Mouse (Mus musculus) heart, adult 18-20 months (tissue): ENCODE measurements around the gene Kcnb1. TPM values are rescaled to one million over a fixed set of nuclear protein-coding genes. Genes with fewer than 3 reads are reported as not detected.
A peak's percentile ranks its signal among the peaks of the same experiment; 100 is the strongest.

Source experiments
- DNase-seq, 2 experiments: peaks; one replicate each; pipeline ENCODE4 v3.0.0; 2021 to 2022; ENCODE audit warnings: mixed read lengths in 1 of 2
- total RNA-seq, 2 experiments: library from RNA; stranded (reverse); gene quantifications; 2 replicates each; pipeline ENCODE4 v1.2.3; 2021

Gene Kcnb1
- total RNA-seq, 2 experiments from 2014 or later: 32.8 to 36.1 TPM

GRCm38 (mm10) chr2:167080387-167080786 is 109.6 kb downstream of the Kcnb1 start:
- no peak for DNase-seq

DNA sequence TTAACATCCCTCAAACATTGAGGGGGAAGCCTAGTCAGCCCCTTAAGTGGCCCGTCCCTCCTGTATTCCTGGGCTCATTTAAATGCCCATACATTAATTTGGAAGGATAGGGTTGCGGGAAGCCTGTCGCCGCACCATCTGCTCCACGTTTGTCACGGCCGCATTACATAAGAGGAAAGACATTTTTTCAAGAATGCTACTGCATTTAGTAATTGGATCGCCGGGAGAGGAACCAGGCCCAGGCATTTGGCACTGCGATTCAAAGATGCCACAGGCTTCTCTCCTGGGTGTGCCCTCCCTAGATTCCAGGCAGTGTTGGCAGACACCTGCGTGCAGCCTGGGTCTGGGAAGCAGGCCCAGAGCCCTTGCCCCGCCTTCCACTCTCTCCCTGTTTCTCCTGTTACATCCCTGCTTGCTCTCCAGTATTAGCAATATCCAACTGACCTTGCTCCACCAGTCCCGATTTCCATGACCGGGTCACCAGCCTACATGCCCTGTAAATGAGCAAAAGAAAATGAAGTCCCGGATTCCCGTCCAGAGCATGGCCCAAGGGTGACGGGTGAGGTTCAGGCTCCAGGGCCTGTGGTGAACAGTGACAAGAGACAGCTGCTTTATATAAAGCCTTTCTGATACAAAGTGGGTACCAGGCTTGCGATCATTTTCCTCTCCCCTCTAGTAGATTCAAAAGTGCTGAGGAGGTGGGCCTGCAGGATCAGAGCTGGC is 110.3 kb downstream of the Kcnb1 start:
- DNase-seq: peak; percentile 72 to 86

GRCm38 (mm10) chr2:167078931-167079495 is 110.9 kb downstream of the Kcnb1 start:
- peak in 1 of 2 experiments; percentile 41 for DNase-seq

GRCm38 (mm10) chr2:167078486-167078885 is 111.5 kb downstream of the Kcnb1 start:
- no peak for DNase-seq

DNA sequence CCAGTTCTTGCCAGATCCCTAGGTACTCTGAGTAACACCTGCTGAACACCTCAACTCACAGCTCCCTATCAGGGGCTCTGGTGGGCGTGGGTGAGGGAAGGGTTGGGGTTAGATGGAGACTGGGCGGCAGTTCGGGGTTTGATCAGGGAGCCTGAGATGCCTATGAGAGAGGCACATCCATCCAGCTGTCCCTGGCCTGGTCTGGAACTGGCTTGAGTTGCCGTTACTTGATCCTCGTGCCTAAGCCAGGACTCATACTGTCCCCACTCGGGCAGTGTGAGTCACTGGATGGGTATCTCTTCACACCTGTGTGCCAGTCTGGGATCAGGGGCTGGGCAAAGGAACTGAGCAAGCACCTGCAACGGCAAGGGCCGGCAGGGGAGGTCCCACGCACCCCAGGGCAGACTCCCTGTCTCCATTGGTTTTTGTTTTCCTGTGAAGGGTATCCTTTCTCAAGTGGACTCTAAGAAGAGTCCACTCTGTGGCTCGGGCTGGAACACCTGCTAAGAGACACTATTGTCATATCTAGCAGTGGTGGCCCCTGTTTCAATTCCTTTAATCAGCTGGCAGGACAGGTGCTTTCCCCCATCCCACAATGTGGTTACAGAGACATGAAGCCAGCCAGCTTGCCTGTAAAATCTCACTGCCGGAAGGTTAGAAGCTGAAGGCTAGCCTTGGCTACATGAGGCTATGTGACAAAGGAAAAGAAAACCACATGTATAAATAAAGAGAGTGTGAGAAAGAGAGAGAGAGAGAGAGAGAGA is 112.6 kb downstream of the Kcnb1 start:
- DNase-seq: no peak

GRCm38 (mm10) chr2:167076759-167077158 is 113.2 kb downstream of the Kcnb1 start:
- no peak for DNase-seq

GRCm38 (mm10) chr2:167076352-167076751 is 113.6 kb downstream of the Kcnb1 start:
- DNase-seq: no peak

DNA sequence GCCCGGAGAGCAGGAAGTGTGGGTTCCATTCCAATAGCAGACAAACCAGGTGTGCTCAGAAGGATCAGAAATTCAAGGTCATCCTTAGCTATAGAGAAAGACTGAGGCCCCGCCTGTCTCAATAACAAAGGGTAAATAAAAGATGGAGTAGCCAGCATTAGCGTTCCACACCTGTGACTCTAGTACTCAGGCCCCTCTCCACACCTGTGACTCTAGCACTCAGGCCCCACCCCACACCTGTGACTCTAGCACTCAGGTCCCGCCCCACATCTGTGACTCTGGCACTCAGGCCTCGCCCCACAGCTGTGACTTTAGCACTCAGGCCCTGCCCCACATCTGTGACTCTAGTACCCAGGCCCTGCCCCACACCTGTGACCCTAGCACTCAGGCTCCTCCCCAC is 115.4 kb downstream of the Kcnb1 start:
- DNase-seq: no peak

DNA sequence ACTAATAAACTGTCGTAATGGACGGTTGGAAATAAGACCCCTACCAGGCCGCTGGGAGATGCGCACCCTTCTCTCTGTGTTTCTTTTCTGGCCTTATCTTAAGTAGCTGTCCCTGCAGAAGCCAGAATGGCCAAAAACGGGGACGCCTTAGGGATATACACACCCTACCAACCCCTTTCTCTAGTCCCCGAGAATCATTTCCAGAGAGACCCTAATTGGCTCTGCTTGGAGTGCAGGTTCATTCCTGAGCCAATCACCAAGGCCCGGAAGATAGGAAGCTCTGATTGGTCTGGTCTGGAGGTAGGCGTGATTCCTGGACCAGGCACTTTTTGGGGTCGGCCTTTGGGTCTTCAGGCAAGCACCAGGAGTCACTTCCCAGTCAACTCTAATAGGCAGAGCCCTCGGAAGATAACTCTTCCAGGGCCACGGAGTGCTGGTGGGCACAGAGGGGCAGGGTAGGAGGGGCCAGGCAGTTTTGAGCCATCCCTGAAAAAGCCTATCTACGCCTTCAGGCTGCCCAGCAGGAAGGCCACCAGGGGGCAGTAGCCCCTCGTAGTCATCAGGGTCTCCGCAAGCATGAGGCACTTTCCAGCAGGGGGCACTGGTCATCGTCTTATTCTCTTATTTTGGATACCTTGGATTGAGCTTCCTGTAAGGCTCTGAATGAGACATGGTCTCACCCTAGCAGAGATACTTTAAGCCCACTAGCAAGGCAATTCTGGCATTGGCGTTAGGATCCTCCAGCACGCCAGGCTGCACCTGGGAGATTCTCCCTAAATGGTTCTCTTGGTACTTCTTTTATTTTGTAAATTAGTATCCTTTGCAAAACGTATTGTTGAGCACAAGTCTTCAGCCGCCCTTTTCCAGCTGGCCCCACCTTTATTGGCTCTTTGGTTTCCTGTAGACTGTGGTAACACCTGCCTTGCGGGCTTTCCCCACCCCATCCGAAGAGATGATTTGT is 118.0 kb downstream of the Kcnb1 start:
- peak; percentile 93 to 99 for DNase-seq

GRCm38 (mm10) chr2:167071266-167071640 is 118.7 kb downstream of the Kcnb1 start:
- DNase-seq: no peak

GRCm38 (mm10) chr2:167070341-167070740 is 119.6 kb downstream of the Kcnb1 start:
- DNase-seq: no peak

DNA sequence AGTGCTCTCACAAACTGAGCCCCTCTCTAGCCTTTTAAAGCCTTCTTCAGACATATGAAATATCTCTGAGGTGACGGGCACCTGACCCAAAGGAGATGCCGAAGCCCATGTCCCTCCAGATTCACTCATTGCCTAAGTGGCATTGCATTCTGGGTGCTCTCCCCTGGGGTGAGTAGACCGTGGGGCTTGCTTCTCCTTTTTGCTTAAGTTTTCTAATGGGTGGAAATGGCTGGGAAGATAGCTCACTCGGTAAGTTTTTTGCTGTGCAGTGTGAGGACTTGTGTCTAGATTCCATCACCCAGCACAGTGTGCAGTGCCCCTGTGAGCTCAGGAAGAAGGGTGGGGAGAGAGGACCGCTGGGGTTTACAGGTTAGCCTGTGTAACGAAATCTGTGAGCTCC is 122.4 kb downstream of the Kcnb1 start:
- no peak for DNase-seq

DNA sequence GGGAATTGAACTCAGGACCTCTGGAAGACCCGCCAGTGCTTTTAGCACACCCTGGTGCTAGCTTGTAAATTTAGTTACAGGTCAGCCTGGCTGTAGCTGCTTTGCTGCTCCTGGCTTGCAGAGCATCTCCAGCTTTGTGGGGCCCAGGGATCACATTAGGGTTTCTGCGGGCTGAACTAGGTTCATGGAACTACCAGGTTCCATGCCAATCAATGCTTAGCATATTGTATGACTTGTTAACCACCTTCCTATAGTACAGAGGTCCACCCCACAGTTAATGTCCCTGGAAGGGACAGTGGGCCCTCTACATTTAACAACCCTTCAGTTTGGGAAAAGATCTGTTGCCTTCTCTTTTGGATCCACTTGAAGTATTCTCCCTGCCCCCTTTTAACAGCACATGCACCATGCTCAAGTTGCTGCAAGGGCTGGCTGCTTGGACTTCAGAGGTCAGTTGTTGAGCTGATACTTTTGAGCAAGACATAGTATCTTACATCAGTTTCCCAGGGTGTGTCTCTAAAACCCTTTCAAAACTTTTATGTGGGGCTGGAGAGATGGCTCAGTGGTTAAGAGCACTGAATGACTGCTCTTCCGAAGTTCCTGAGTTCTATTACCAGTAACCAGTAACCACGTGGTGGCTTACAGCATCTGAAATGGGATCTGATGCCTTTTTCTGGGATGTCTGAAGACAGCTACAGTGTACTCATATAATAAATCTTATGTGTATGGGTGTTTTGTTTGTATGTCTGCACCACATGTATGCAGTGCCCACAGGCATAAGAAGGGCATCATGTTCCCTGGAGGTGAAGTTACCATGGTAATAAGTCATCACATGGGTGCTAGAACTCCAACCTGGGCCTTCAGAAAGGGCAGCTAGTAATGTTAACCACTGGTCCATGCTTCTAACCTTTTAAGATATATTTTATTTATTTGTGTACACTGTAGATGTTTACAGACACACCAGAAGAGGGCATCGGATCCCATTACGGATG is 123.1 kb downstream of the Kcnb1 start:
- DNase-seq: no peak

- DNase-seq: no peak
Observed at GRCm38 (mm10) chr2:167066031-167066430, 123.9 kb downstream of the Kcnb1 start.

DNA sequence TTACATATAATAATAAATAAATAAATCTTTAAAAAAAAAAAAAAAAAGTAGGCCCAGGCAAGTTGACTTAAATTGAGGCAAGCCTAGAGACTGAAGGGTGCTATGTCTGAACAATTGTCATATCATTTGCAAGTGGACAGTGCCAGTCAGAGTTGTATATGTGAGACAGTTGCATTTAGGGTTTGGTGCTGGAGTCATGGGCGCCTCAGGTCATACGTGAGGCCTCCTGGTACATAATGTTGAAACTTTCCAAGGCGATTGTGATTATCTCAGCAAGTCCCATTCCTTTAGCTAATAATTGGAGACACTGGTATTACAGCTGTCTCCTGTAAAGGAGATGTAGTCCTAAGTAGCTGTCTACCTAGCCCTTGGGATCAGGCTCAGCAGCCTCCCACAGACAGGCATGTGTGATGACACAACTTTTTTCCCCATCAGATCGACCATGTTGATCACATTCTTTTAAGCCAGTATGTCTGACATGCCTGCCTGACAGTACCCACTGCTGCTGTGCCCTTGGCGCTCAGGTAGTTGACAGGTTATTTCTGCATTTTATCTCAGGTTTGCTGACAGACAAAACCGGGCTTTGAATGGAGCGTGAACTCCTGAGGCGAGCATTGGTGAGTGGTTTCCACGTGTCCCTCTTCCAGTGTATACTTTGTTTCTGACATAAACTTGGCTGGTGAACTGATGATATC is 125.2 kb downstream of the Kcnb1 start:
- no peak for DNase-seq

- DNase-seq: no peak
Observed at GRCm38 (mm10) chr2:167063906-167064496, 126.0 kb downstream of the Kcnb1 start.

DNA sequence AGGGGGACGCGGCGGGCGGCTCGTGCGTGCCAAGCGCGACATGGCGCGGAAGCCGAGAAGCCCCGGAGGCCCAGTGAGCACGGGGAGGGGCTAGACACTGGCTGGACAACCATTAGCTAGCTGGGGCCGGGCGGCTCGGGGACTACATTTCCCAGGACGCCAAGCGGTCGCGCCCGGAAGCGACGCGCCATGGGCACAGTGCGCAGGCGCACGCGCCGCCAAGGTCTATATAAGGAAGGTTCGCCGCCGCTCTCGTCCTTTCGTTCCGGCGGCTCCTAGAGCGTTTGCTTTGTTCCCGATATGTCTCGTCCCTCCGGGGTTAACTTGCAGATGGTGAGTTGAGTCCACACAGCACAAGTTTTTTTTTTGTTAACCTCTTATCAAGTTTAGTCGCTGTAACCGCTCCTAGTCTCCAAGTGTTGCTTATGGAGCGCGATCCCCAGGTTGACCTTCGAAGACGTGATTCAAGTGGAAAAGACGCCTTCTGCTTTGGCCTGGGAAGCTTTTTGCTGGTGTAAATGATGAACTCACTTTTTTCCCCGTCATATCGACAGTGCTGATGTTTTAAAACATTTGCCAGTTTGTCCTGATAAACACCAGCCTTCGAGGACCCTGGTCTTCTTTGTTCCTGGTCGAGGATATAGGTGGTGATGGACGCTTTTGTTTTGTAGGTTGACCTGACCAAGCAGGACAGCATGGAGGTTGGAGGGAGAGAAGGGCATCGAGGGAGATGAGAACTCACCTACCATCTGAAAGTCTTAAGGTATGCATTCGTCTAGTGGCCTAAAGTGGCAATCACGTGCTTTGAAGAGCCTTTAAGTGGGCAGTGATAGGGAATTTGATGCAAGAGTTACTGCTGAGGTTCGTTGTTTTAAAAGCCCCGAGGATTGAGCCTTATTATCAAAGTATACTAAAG is 126.7 kb downstream of the Kcnb1 start, which contains the start of gene Znfx1:
TSS of gene Znfx1 (minus strand) at position 51 of the 916 bp plus-strand sequence.
- peak; percentile 97 to 99 for DNase-seq

- DNase-seq: peak; percentile 94 to 98
Observed at GRCm38 (mm10) chr2:167062497-167062911, 127.5 kb downstream of the Kcnb1 start.
